Mouse (Mus musculus) hindbrain, embryonic 16.5 days (tissue): ENCODE data around the gene Olfr1377. TPM values are rescaled to one million over a fixed set of nuclear protein-coding genes. Genes with fewer than 3 reads are reported as not detected.
"Not testable (repeated sequence)": the region's sequence is repeated elsewhere in the genome, so short reads cannot be mapped to it uniquely, and the experiment has no call there.

ENCODE experiments used
- ATAC-seq: fragments of 200-750 bp; cut with Nextera tagmentation; 2 replicates; pipeline ENCODE4 v1.8.0; 2017; ENCODE audit warnings: moderate TSS enrichment, moderate library complexity
- H3K27ac ChIP-seq: fragments of 300-500 bp; sonication (generic); 2 replicates; pipeline ENCODE4 v1.5.1; 2014; ENCODE audit warnings: low read depth, mild to moderate bottlenecking, control low read depth, low read length, moderate library complexity
- H3K27me3 ChIP-seq: fragments of 300-500 bp; sonication (generic); replicated peaks from 2 replicates; pipeline ENCODE4 v1.6.1; 2014; ENCODE audit warnings: low read length; ENCODE audit not compliant: control insufficient read depth, insufficient read depth
- H3K36me3 ChIP-seq: fragments of 300-500 bp; sonication (generic); 2 replicates; pipeline ENCODE4 v1.6.1; 2014; ENCODE audit warnings: mild to moderate bottlenecking, low read length, moderate library complexity, mixed read lengths; ENCODE audit not compliant: control insufficient read depth, insufficient read depth
- H3K4me1 ChIP-seq: fragments of 300-500 bp; sonication (generic); 2 replicates; pipeline ENCODE4 v1.6.1; 2014; ENCODE audit warnings: low read depth, low read length; ENCODE audit not compliant: control insufficient read depth, insufficient read depth
- H3K4me2 ChIP-seq: fragments of 300-500 bp; sonication (generic); 2 replicates; pipeline ENCODE4 v1.6.1; 2014; ENCODE audit warnings: mild to moderate bottlenecking, low read length, control low read depth, moderate library complexity
- H3K4me3 ChIP-seq: fragments of 300-500 bp; sonication (generic); 2 replicates; pipeline ENCODE4 v1.5.1; 2014; ENCODE audit warnings: mild to moderate bottlenecking, low read length, control low read depth, moderate library complexity
- H3K9ac ChIP-seq: fragments of 300-500 bp; sonication (generic); 2 replicates; pipeline ENCODE4 v1.6.1; 2014; ENCODE audit warnings: low read depth, mild to moderate bottlenecking, control low read depth, low read length, moderate library complexity
- H3K9me3 ChIP-seq: fragments of 300-500 bp; sonication (generic); 2 replicates; pipeline ENCODE4 v1.6.1; 2014; ENCODE audit warnings: mild to moderate bottlenecking, low read length, moderate library complexity; ENCODE audit not compliant: control insufficient read depth
- WGBS: fragments of 180-500 bp; shearing (Covaris S2); extraction: QIAGEN DNeasy Blood & Tissue Kit; methylation state at CpG from one replicate; pipeline ENCODE4 v1.1.7; 2014; 5-methylcytosine and 5-hydroxymethylcytosine counted together
- polyA plus RNA-seq: library from polyadenylated mRNA; unstranded; fragments of >200 nt; fragmentation: Nextera tagmentation; extraction: Ambion mirVana; gene quantifications from 2 replicates; pipeline ENCODE4 v1.2.1, GENCODE M21; 2015

The Olfr1377 gene
- polyA plus RNA-seq, 1 experiment from 2014 or later = not detected

- not testable (repeated sequence) for H3K9ac ChIP-seq, ATAC-seq, H3K27ac ChIP-seq, H3K4me3 ChIP-seq, H3K36me3 ChIP-seq, H3K4me2 ChIP-seq, H3K4me1 ChIP-seq, H3K9me3 ChIP-seq, H3K27me3 ChIP-seq
Observed at GRCm38 (mm10) chr11:51034141-51034540, 52.4 kb downstream of the Olfr1377 start.

- no peaks in the 10 kb centered on the region for H3K27me3 ChIP-seq
- H3K27ac ChIP-seq = no peak overlapping the region
- no peak overlapping the region for H3K9ac ChIP-seq
- no peaks in the 10 kb centered on the region for H3K9me3 ChIP-seq
- WGBS = 91% methylated on average over 2 of the region's 2 CpGs
- no peak for ATAC-seq
- no peak overlapping the region for H3K4me3 ChIP-seq
- no peak overlapping the region for H3K4me2 ChIP-seq
- H3K4me1 ChIP-seq = no peaks in the 10 kb centered on the region
- no peaks in the 10 kb centered on the region for H3K36me3 ChIP-seq
Observed at GRCm38 (mm10) chr11:51035951-51036350, 54.2 kb downstream of the Olfr1377 start.

Other genes starting within 250 kb of the Olfr1377 start
- 45.5 and 55.0 TPM in 2 replicates for gene Zfp354c, start 154.2 kb upstream of the Olfr1377 start, polyA plus RNA-seq
- 1.6 and 2.1 TPM in 2 replicates for gene Zfp879, start 140.4 kb upstream of the Olfr1377 start, polyA plus RNA-seq
- 0.04 TPM in 1 of 2 replicates, not detected in the other for gene Grm6, start 131.3 kb upstream of the Olfr1377 start, polyA plus RNA-seq
- 10.8 and 11.1 TPM in 2 replicates for gene Zfp454, start 94.3 kb upstream of the Olfr1377 start, polyA plus RNA-seq
- 41.3 and 42.6 TPM in 2 replicates for gene Zfp2, start 65.8 kb upstream of the Olfr1377 start, polyA plus RNA-seq
- 4.7 and 4.9 TPM in 2 replicates for gene Zfp354b, start 50.3 kb upstream of the Olfr1377 start, polyA plus RNA-seq
- gene 4933414I15Rik, start 38.2 kb upstream of the Olfr1377 start, polyA plus RNA-seq = not detected in 2 replicates
- not detected in 2 replicates for gene Prop1, start 28.2 kb upstream of the Olfr1377 start, polyA plus RNA-seq
- not detected in 2 replicates for gene Olfr1378, start 15.4 kb upstream of the Olfr1377 start, polyA plus RNA-seq
- not detected in 2 replicates for gene Olfr51, start 21.6 kb downstream of the Olfr1377 start, polyA plus RNA-seq
- gene Olfr54, start 32.3 kb downstream of the Olfr1377 start, polyA plus RNA-seq = not detected in 2 replicates
- gene Olfr1375, start 66.1 kb downstream of the Olfr1377 start, polyA plus RNA-seq = not detected in 2 replicates
- 13.2 TPM in 2 replicates for gene Zfp354a, start 77.3 kb downstream of the Olfr1377 start, polyA plus RNA-seq
- gene Gm12569, start 238.5 kb downstream of the Olfr1377 start, polyA plus RNA-seq = not detected in 2 replicates